Mouse (Mus musculus): ENCODE measurements around the gene Naf1.

Gene Naf1

DNA sequence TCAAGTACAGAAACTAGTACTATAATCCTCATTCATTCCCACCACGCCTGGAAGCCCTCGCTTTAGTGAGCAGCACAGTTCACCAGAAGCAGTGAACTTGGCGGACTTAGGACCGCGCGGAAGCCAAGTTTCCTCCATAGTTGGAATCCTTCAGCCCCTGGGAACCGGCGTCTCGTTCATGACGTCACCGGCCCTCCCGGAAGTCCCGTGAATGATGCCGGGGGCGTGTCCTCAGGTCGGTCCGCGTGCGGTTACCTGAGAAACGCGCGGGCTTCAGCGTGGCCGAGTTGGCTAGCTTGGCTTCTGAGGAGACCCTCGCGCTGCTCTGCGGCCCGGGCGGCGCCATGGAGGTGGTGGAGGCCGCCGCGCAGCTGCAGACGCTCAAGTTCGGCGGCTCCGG, at the start of gene Naf1:
Naf1 (plus strand) TSS at position 195 of the 400 bp plus-strand sequence.
- DNase-seq (ENCODE audit: low read depth): peak; percentile 90

DNA sequence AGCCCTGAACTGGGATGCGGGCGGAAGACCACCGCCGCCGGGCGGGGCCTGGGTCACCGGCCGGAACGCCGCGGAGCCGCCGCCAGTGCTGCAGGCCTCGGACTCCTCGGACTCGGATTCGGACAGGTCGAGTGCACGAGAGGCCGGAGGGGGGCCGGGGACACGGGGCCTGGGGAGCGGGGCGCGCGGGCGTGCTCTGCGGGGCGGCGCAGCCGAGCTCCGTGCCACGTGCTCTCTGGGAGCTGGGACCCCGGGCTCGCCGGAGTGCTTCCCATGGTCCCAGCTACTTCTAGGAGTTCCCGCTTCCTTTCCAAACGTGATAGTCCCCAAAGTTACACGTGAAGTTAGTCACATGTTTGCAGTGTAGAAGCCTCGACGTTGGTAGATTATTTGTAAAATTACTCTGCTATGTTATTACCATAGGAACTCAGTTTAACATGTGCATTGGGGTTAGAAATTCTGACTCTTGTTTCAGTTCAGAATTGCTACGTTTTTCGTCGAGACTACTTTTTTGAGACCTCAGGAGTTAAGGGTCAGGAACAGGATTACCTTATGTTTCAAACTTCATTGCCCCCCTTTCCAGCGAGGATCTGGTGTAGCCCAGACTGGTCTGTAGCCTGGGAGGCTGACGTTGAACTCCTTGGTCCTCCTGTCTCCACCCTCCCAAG, 1.0 kb downstream of the Naf1 start:
- no peak for DNase-seq (ENCODE audit: low read depth)

DNA sequence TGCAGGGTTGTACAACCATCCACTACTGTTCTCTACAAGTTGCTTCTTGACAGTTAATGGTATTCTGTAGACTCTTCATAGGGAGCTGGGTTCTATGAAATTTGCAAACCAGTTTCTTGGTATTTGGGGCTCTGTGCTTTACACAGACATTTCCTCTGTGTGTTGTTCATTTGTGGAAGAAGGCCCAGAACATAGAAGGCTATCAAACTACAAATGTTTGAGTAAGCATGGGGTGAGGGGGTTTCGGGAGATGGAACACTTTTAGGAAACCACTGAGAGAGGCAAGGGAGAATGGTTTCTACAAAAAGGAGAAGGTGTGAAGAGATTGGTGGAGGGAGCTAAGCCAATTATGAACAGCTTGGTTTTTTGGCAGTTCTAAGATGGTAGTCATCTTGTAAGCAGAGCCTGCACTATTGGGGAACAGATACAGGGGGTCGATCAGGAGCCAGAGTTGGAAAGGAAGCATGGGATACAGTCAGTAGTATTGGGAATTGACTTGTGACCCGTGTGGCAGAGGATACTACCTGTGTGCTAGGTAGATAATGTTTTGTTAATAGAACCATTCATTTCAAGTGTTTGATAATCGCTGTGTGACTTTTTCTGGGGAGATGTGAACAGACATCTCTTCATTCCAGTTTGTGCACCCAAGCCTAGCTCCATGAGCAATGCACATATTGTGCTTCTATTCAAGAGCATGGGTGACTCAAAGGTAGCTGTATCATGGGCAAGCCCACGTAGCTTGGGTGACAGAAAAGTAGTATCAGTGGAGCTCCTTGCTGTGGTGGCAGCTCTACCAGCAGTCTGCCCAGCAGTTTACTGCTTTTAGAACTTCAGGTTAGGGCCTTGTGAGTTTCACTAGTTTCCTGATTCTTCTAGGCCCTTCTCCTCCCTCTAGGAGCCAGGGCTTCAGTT, 1.8 kb downstream of the Naf1 start:
- DNase-seq (ENCODE audit: low read depth): no peak

DNA sequence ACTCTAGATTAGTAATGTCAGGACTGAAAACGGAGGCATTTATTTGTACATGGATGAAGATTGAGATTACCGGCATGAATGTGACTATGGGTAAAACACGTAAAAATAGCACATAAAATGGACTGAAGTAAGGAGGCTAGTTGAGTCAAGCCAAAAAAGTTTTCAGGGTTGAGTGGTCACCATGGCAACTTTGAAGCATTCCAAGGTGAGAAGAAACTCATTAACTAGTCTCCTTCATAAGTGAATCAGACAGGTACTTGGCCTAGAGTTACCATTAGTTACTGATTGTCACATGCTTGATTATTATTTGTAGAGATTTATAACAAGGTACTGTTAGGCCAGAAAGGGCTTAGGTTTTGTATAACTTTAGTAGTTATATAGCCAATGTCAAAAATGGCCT, 3.7 kb downstream of the Naf1 start:
- DNase-seq (ENCODE audit: low read depth): no peak

DNA sequence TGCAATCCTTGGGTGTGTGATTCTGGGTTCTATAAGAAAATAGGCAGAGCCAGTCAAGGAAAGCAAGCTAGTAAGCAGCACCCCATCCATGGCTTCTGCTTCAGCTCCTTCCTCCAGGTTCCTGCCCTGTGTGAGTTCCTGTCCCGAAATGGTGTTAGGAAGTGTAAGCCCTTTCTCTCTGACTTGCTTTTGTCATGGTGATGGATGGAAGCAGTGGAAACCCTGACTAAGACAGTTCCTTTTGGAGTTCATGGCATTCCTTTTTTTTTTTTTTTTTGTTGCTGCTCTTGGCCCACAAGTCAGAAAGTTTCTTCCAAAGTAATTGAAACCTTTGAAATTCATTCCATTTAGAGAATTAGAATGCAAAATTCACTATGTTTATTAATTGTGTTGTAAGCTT, 5.1 kb downstream of the Naf1 start:
- DNase-seq (ENCODE audit: low read depth): no peak

DNA sequence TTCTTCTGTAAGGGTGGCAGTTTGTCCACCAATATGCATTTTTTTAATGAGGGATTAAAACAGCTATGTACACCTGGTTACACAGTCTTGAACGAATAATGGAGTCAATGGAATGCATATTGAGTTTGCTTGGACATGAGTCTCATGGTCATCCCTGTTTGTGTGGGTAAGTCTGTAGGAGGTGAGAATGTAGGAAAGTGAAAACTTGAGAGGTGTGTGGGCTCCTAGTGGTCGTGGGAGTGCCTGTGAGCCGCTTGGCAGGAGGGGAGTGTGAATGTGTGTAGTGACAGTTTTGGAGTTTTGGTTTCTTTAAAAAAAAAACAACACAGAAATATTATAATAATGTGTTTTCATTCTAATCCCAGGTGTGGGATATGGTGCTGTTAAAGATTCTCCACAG, 7.7 kb downstream of the Naf1 start:
- DNase-seq (ENCODE audit: low read depth): no peak

DNA sequence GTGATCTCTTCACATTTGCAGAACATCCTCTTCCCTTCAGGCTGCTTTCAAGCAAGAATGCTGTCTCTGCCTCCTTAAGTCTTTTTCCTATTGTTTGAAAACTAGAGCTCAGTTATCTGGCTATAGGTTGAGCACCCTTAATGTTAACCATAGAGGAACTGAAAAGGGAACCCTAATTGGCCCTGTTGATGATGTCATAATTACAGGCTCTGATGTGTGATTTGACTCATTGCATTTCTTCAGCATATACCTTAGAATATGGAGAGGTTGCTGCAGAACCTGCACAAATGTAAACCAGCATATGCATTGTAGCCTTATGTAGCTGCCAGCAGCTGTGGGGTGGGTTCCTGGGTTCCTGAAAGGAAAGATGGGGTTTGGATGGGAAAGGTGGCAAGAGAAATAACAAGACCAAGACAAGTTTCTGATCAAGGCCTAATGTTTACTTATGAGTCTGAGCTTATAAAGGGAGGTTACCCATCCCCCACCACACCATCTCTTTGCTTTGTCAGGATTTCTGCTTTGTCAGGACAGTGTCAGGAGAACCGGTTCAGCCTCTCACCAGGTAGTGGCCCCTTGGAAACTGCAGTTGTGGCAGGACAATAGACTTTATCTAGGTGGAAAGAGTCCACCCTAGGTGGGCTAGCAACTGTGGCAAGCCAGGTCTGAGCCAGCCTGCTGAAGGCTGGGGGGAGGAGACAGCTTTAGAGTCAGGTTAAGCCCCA, 9.4 kb downstream of the Naf1 start:
- no peak for DNase-seq (ENCODE audit: low read depth)

DNA sequence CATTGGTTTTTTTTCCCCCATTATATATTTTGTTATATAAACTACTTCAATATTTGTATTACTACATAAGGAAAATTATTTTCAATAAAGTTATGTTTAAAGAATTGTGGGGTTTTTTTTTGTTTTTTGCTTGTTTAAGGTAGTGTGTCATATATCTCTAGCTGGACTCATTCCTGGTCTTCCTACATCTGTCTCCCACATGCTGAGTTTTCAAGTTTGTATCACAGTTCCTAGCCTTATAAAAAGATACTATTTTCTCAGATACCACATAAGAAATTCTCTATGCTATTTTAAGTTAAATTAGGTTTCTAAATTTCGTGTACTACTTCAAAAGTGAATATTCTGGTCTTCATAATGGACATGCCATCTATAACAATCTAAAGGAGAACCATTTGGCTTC, 23.8 kb downstream of the Naf1 start:
- DNase-seq (ENCODE audit: low read depth): no peak

DNA sequence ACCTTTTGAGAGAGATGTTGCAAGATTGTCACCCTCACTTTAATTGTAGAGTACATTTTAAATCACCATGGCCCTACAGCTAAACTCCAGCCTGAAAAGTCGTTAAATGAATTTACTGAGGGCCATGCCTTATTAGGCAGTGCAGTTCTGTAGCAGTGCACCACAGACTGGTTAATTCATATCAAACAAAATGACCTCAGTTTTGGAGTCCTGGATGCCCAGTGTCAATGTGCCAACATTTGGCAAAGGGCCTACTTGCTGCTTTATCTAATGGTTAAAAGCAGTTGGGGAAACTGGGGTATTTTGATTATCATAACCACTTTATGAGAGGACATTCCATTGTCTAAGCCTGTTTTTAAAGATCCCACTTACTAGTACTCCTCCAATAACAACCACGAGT, 31.9 kb downstream of the Naf1 start:
- no peak for DNase-seq (ENCODE audit: low read depth)

DNA sequence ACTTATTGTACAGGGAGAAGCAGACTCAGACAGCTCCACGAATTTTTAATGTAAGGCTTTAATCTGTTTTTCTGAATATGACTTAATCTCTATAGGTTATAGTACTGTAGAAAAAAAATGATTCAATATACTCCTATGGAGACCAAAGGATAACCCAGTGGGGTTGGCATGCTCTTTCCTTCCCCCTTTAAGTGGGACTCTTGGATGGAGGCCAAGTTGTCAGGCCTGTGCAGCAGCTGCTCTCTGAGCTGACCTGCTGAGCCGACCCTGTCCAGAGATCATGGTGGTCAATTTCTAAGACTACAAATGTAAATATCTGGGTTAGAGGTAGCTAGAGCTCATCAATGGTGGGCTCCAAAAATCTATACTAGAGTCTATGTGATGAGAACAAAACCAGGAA, 45.0 kb downstream of the Naf1 start:
- DNase-seq (ENCODE audit: low read depth): no peak

DNA sequence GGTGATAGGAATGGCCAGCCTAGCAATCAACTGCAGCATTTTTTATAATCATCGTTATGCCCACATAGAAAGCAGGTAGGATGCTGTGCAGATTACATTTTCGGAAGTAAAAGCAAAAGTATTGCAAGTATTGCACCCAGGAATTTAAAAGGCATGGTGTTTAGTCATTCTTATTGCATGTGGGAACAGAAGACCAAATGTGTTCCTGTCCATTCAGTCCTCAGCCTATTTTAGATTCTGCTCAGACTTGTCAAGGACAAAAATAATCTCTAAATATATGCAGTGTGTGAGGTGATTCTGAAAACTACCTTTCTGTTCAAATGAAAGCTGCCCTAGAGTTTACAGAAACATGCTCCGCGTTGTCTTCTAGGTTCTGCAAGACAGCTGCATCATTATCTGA, 45.5 kb downstream of the Naf1 start:
- no peak for DNase-seq (ENCODE audit: low read depth)

DNA sequence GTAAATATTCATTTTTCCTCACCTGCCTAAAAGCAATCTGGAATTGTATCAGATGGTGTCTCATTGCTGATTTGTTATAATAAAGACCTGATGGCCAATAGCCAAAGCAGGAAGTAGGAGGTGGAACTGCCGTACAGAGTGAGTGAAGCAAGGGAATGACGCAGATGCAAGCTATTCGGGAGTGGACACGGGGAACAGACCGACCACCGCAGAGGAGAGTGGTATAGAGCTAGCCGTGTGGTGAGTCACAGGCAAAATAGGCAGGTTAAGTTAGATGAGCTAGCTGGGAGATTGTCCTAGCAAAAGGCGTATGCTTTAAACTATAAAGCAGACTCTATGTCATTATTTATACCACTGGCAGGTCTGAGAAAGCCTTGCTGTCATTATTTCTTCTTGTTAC, 46.1 kb downstream of the Naf1 start:
- DNase-seq (ENCODE audit: low read depth): no peak

DNA sequence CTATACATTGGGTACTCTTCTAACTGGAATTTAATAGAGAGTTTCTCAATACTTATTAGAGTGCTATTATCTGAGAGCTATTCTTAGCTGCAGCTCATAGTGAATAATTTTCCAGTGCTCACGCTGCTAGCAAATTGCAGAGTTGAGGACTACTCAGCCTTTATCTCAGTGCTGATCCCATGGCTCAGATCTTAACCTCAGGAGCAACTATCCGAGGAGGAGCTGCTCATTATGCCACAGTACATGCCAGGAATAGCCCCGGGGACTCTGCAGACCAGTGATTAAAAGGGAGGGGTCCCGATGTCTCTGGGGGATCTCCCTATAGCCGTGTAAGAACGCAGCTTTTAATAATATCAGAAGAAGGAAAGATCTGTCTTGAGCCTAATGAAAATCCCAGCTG, 50.7 kb downstream of the Naf1 start:
- no peak for DNase-seq (ENCODE audit: low read depth)

DNA sequence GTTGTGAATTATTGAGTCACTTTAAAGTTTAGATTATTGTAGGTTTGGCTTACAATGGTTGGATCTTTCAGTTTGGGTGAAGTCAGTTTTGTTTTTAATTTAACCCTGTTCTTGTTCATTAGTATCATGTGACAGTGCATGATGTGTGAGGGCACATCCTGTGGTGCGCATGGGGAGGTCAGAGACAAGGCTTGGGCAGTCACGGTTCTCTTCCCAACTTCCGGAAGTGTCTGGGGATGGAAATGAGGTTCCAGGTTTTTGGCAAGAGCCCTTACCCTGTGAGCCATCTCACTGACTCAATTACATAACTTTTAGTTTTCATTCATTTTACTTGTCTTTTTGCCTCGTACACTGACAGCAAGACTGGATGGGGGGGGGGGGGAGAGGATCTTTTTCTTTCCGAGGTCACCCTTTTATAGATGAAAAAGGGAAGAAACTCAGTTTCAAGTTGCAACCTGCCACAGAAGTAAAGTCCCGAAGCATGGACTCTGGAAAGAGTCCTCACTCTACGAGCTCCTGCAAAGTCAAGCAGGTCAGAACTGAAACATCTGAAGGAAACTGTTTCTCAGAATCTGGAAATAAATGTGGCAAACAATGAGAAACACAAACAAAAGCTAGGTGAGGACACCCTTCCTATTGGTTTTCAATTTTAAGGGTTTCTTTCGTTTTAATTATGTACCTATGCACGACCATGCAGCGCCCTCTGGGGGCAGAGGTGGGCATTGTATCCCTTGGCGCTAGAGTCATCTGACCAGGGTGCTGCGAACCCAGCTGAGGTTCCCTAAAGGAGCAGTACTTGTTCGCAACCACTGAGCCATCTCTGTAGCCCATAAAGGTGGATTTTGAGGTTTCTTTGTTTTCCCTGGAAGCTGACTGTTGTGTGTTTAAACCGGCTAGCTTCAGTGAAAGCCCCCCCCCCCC, 53.9 kb downstream of the Naf1 start:
- DNase-seq (ENCODE audit: low read depth): peak; percentile 22

DNA sequence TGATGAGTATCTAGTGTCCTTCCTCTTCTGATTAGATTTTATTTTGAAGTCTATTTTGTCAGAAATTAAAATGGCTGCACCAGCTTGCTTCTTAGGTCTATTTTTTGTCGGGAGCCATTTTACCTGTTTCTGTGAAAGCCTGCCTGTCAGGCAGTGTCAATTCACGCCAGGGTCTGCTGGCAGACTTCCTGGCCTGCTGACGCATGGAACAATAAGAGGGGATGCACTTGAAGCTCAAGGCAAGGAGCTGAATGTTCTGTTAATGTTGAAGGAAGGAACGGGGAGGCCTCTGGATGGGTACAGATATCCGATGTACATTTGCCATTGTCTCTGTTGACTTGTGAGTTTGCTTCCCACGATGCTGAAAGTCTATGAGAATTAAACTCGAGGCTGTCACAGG, 56.0 kb downstream of the Naf1 start:
- DNase-seq (ENCODE audit: low read depth): no peak

DNA sequence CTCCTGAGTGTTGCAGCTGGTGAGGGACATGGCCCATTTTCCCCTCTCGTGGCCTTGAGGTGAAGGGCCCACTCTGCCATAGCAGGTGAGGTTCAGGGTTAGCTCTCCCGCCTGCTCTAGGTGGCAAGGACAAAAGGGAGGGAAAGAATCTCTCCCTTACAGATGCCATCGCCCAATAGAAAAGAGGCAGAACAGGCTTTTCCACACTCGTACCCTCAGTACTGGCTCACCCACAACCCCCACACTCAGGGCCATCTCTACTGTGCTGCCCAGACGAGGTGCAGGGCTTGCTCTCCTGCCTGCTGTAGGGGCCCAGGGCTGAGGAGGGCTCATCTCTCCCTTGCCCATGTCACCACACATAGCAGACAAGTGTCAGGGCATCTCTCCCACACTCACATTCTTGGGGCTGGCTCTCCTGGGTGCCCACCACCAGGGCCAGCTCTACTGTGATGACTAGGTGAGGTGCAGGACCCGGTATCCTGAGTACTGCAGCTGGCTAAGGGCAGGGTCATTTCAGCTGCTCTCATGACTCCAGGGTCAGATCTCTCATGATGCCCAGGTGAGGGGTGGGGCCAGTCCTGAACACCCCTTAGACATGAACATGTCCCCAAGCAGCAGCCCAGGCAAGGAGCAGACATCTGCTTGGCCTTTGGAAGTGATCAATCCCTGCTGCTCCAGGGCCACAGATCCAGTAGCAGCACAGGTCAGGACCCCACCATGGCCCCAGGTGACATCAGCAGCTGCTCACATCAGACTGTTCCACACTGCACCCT, 57.9 kb downstream of the Naf1 start:
- no peak for DNase-seq (ENCODE audit: low read depth)

DNA sequence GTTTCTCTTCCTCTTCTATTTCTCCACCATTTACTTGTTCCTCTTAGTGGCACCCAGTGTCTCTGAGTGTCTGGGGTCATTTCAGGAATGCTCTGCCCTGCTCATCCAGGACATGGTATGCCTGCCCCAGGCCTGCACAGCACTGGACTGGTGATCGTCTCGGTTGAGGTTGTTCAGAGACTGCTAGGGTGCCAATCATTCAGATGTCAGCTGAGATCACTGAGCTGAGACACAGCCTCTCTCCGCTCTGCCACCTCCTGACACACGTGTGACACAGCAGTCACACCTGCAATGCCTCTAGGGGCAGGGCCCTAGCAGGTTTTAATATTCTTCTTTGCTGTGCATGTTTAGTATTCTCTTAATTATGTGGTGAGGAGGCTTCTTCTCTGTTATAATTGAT, 58.5 kb downstream of the Naf1 start:
- DNase-seq (ENCODE audit: low read depth): no peak

DNA sequence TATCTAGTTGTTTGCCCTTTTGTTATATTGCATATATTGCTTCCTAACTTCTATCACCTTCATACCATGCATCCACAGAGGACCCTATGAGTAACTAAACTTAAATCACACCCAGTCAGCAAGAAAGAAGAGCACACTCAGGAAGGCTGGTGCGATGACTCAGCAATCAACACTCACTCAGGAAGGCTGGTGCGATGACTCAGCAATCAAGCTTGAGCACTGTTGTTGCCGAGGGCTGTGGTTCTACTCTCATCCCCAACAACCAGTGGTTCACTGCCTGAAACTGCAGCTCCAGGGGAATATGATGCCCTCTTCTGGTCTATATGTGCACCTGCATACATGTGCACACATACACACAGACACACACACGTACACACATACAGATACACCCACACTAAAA, 73.7 kb downstream of the Naf1 start:
- peak; percentile 1 for DNase-seq (ENCODE audit: low read depth)

DNA sequence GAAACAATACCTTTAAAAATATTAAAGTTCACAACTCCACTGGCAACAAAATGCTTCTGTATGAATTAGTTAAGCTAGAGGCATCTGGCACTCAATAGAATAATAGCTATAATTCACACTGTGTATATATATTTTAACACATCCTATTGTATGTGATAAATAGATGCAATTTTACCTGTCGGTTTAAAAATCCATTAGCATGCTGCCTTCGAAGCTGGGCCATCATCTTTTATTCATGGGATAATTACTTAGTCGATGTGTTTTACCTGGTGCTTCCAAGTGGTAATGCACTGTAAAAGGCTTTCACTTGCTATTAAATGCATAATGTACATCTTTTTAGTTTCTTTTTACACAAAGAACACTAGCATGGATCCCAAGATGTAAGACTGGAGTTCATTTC, 76.2 kb downstream of the Naf1 start:
- DNase-seq (ENCODE audit: low read depth): no peak

All from c-Kit-positive CD71-negative TER-119-negative erythroid progenitor cells, embryonic 14.5 days (primary cell).